Mouse (Mus musculus): ENCODE data around the gene Nek9. TPM values are rescaled to one million over a fixed set of nuclear protein-coding genes. Genes with fewer than 3 reads are reported as not detected.

Nek9 gene
- polyA plus RNA-seq, 1 experiment from 2014 or later, result 4.5 TPM

GRCm38 (mm10) chr12:85269821-85270220 is 69.3 kb downstream of the Nek9 start:
- 63% methylated on average over 3 of the region's 3 CpGs for WGBS (ENCODE audit: insufficient replicate concordance)
- H3K4me1 ChIP-seq (ENCODE audit: insufficient read depth), result peaks cover 6% of the 10 kb centered on the region; the same call in 1 of the 2 replicates
- peak overlapping the region; percentile 65 for H3K4me2 ChIP-seq (ENCODE audit: low read depth, low read length)
- H3K9ac ChIP-seq (replicated peaks), result 0 out of 2 replicates have a peak overlapping the region, but pooled peaks have one; percentile 3
- H3K27ac ChIP-seq (ENCODE audit: low read depth), result no peak overlapping the region; the same call in 1 of the 2 replicates
- no peaks in the 10 kb centered on the region for H3K9me3 ChIP-seq (ENCODE audit: low read length)
- ATAC-seq (no peak), DNase-seq (no peak)
- TF ChIP-seq CTCF (IDR thresholded peaks at IDR 0.05; ENCODE audit: low read depth), result no peak
- no peak for TF ChIP-seq EP300 (IDR thresholded peaks at IDR 0.05; ENCODE audit: low read depth)
- H3K27me3 ChIP-seq (ENCODE audit: insufficient read depth, low read length), result no peaks in the 10 kb centered on the region
- peak overlapping the region; percentile 50 for H3K4me3 ChIP-seq (ENCODE audit: low read depth, low read length)
- peaks cover 4% of the 10 kb centered on the region for H3K36me3 ChIP-seq (replicated peaks; ENCODE audit: insufficient read depth, low read length)

- DNase-seq, result no peak
- Histone ChIP-seq H3K9me3 (ENCODE audit: low read length) (no peaks in the 10 kb centered on the region), H3K9ac (replicated peaks) (no peak overlapping the region), H3K27me3 (ENCODE audit: insufficient read depth, low read length) (no peaks in the 10 kb centered on the region), H3K36me3 (replicated peaks; ENCODE audit: insufficient read depth, low read length) (no peaks in the 10 kb centered on the region; the same call in 1 of the 2 replicates), H3K4me1 (ENCODE audit: insufficient read depth) (peaks cover 6% of the 10 kb centered on the region; the same call in 1 of the 2 replicates), H3K27ac (ENCODE audit: low read depth) (no peak overlapping the region), H3K4me2 (ENCODE audit: low read depth, low read length) (no peak overlapping the region), H3K4me3 (ENCODE audit: low read depth, low read length) (no peak overlapping the region)
- TF ChIP-seq CTCF (IDR thresholded peaks at IDR 0.05; ENCODE audit: low read depth) (no peak), EP300 (IDR thresholded peaks at IDR 0.05; ENCODE audit: low read depth) (no peak)
- 82% methylated on average over 3 of the region's 3 CpGs for WGBS (ENCODE audit: insufficient replicate concordance)
- ATAC-seq, result no peak
Measured at GRCm38 (mm10) chr12:85266248-85266647, 72.9 kb downstream of the Nek9 start.

- Histone ChIP-seq H3K27ac (ENCODE audit: low read depth) (no peak overlapping the region), H3K36me3 (replicated peaks; ENCODE audit: insufficient read depth, low read length) (no peaks in the 10 kb centered on the region; the same call in 1 of the 2 replicates), H3K27me3 (ENCODE audit: insufficient read depth, low read length) (no peaks in the 10 kb centered on the region), H3K9me3 (ENCODE audit: low read length) (no peaks in the 10 kb centered on the region), H3K4me2 (ENCODE audit: low read depth, low read length) (no peak overlapping the region), H3K4me1 (ENCODE audit: insufficient read depth) (peaks cover 2% of the 10 kb centered on the region; the same call in 1 of the 2 replicates), H3K4me3 (ENCODE audit: low read depth, low read length) (no peak overlapping the region), H3K9ac (replicated peaks) (no peak overlapping the region)
- WGBS (ENCODE audit: insufficient replicate concordance), result 77% methylated on average over 7 of the region's 7 CpGs
- ATAC-seq (no peak), DNase-seq (no peak)
- TF ChIP-seq CTCF (IDR thresholded peaks at IDR 0.05; ENCODE audit: low read depth) (no peak), EP300 (IDR thresholded peaks at IDR 0.05; ENCODE audit: low read depth) (no peak)
Measured at GRCm38 (mm10) chr12:85264940-85265339, 74.2 kb downstream of the Nek9 start.

GRCm38 (mm10) chr12:85264531-85264930 is 74.6 kb downstream of the Nek9 start:
- DNase-seq, result no peak
- Histone ChIP-seq H3K9me3 (ENCODE audit: low read length) (no peaks in the 10 kb centered on the region), H3K27me3 (ENCODE audit: insufficient read depth, low read length) (no peaks in the 10 kb centered on the region), H3K27ac (ENCODE audit: low read depth) (no peak overlapping the region), H3K4me3 (ENCODE audit: low read depth, low read length) (no peak overlapping the region), H3K9ac (replicated peaks) (no peak overlapping the region), H3K36me3 (replicated peaks; ENCODE audit: insufficient read depth, low read length) (no peaks in the 10 kb centered on the region; the same call in 1 of the 2 replicates), H3K4me2 (ENCODE audit: low read depth, low read length) (no peak overlapping the region), H3K4me1 (ENCODE audit: insufficient read depth) (no peaks in the 10 kb centered on the region)
- no peak for TF ChIP-seq CTCF (IDR thresholded peaks at IDR 0.05; ENCODE audit: low read depth)
- TF ChIP-seq EP300 (IDR thresholded peaks at IDR 0.05; ENCODE audit: low read depth), result no peak
- WGBS (ENCODE audit: insufficient replicate concordance), result 87% methylated on average over 8 of the region's 8 CpGs
- ATAC-seq, result no peak

GRCm38 (mm10) chr12:85263190-85263589 is 76.0 kb downstream of the Nek9 start:
- Histone ChIP-seq H3K36me3 (replicated peaks; ENCODE audit: insufficient read depth, low read length) (no peaks in the 10 kb centered on the region), H3K9ac (replicated peaks) (no peak overlapping the region), H3K9me3 (ENCODE audit: low read length) (no peaks in the 10 kb centered on the region), H3K27me3 (ENCODE audit: insufficient read depth, low read length) (no peaks in the 10 kb centered on the region), H3K4me1 (ENCODE audit: insufficient read depth) (no peaks in the 10 kb centered on the region), H3K27ac (ENCODE audit: low read depth) (no peak overlapping the region), H3K4me3 (ENCODE audit: low read depth, low read length) (no peak overlapping the region), H3K4me2 (ENCODE audit: low read depth, low read length) (no peak overlapping the region)
- WGBS (ENCODE audit: insufficient replicate concordance), result 71% methylated on average over 5 of the region's 5 CpGs
- ATAC-seq (no peak), DNase-seq (no peak)
- TF ChIP-seq EP300 (IDR thresholded peaks at IDR 0.05; ENCODE audit: low read depth) (no peak), CTCF (IDR thresholded peaks at IDR 0.05; ENCODE audit: low read depth) (no peak)

- DNase-seq (no peak), ATAC-seq (no peak)
- H3K4me2 ChIP-seq (ENCODE audit: low read depth, low read length), result no peak overlapping the region
- TF ChIP-seq CTCF (IDR thresholded peaks at IDR 0.05; ENCODE audit: low read depth), result no peak
- TF ChIP-seq EP300 (IDR thresholded peaks at IDR 0.05; ENCODE audit: low read depth), result no peak
- no peak overlapping the region for H3K4me3 ChIP-seq (ENCODE audit: low read depth, low read length)
- H3K27ac ChIP-seq (ENCODE audit: low read depth), result no peak overlapping the region
- WGBS (ENCODE audit: insufficient replicate concordance), result 78% methylated on average over 10 of the region's 10 CpGs
- H3K36me3 ChIP-seq (replicated peaks; ENCODE audit: insufficient read depth, low read length), result 0 out of 2 replicates have a peak, but pooled peaks cover 2% of the 10 kb centered on the region
- no peaks in the 10 kb centered on the region for H3K27me3 ChIP-seq (ENCODE audit: insufficient read depth, low read length)
- no peak overlapping the region for H3K9ac ChIP-seq (replicated peaks)
- no peaks in the 10 kb centered on the region for H3K4me1 ChIP-seq (ENCODE audit: insufficient read depth)
- no peaks in the 10 kb centered on the region for H3K9me3 ChIP-seq (ENCODE audit: low read length)
Measured at GRCm38 (mm10) chr12:85262489-85262888, 76.7 kb downstream of the Nek9 start.
